Mouse (Mus musculus): ENCODE measurements around the gene Lrrc19.
"Not testable (repeated sequence)": the region's sequence is repeated elsewhere in the genome, so short reads cannot be mapped to it uniquely, and the experiment has no call there.

Gene Lrrc19

GRCm38 (mm10) chr4:94649920-94650319 is at the start of gene Lrrc19:
Gene Lrrc19, minus strand, starts transcription at chr4:94650144.
- in situ Hi-C loops (cut with MseI, MboI), result no loop called here

- in situ Hi-C loops (cut with MseI, MboI), result no loop called here
Observed at GRCm38 (mm10) chr4:94696368-94696767, 46.4 kb upstream of the Lrrc19 start.

- in situ Hi-C loops (cut with MseI, MboI), result no loop called here
Observed at GRCm38 (mm10) chr4:94692175-94692574, 42.2 kb upstream of the Lrrc19 start.

GRCm38 (mm10) chr4:94691078-94691477 is 41.1 kb upstream of the Lrrc19 start:
- in situ Hi-C loops (cut with MseI, MboI), result no loop called here

GRCm38 (mm10) chr4:94689804-94690203 is 39.9 kb upstream of the Lrrc19 start:
- in situ Hi-C loops (cut with MseI, MboI), result not testable (repeated sequence)

- in situ Hi-C loops (cut with MseI, MboI), result no loop called here
Observed at GRCm38 (mm10) chr4:94683305-94683704, 33.4 kb upstream of the Lrrc19 start.

- in situ Hi-C loops (cut with MseI, MboI), result no loop called here
Observed at GRCm38 (mm10) chr4:94682029-94682428, 32.1 kb upstream of the Lrrc19 start.

GRCm38 (mm10) chr4:94681181-94681580 is 31.2 kb upstream of the Lrrc19 start:
- in situ Hi-C loops (cut with MseI, MboI), result no loop called here

- in situ Hi-C loops (cut with MseI, MboI), result no loop called here
Observed at GRCm38 (mm10) chr4:94680662-94681061, 30.7 kb upstream of the Lrrc19 start.

- in situ Hi-C loops (cut with MseI, MboI), result loop anchor here in 1 of 2 experiments (5.0 kb wide), 1 partner anchor 233 kb away; no protein-coding TSS in a partner anchor
Observed at GRCm38 (mm10) chr4:94669718-94670117, 19.8 kb upstream of the Lrrc19 start.

GRCm38 (mm10) chr4:94650426-94651175 is 657 bp upstream of the Lrrc19 start:
- in situ Hi-C loops (cut with MseI, MboI), result not testable (repeated sequence)

GRCm38 (mm10) chr4:94643141-94643540 is 6.8 kb downstream of the Lrrc19 start:
- in situ Hi-C loops (cut with MseI, MboI), result no loop called here

- in situ Hi-C loops (cut with MseI, MboI), result no loop called here
Observed at GRCm38 (mm10) chr4:94620077-94620476, 29.9 kb downstream of the Lrrc19 start.

GRCm38 (mm10) chr4:94614627-94615006 is 35.3 kb downstream of the Lrrc19 start:
- in situ Hi-C loops (cut with MseI, MboI), result no loop called here

GRCm38 (mm10) chr4:94613972-94614626 is 35.8 kb downstream of the Lrrc19 start, which contains the start of gene Ift74:
Gene Ift74, plus strand, starts transcription at chr4:94614491.
- in situ Hi-C loops (cut with MseI, MboI), result no loop called here

GRCm38 (mm10) chr4:94610339-94610738 is 39.6 kb downstream of the Lrrc19 start:
- in situ Hi-C loops (cut with MseI, MboI), result no loop called here

- in situ Hi-C loops (cut with MseI, MboI), result no loop called here
Observed at GRCm38 (mm10) chr4:94605591-94605990, 44.4 kb downstream of the Lrrc19 start.

GRCm38 (mm10) chr4:94604452-94605019 is 45.4 kb downstream of the Lrrc19 start:
- in situ Hi-C loops (cut with MseI, MboI), result no loop called here

GRCm38 (mm10) chr4:94603031-94603629 is 46.8 kb downstream of the Lrrc19 start, which contains the start of gene Plaa:
Gene Plaa, minus strand, starts transcription at chr4:94603244.
- in situ Hi-C loops (cut with MseI, MboI), result no loop called here

GRCm38 (mm10) chr4:94602496-94603030 is 47.4 kb downstream of the Lrrc19 start:
- in situ Hi-C loops (cut with MseI, MboI), result no loop called here

GRCm38 (mm10) chr4:94601395-94601794 is 48.5 kb downstream of the Lrrc19 start:
- in situ Hi-C loops (cut with MseI, MboI), result no loop called here

GRCm38 (mm10) chr4:94592709-94593108 is 57.2 kb downstream of the Lrrc19 start:
- in situ Hi-C loops (cut with MseI, MboI), result no loop called here

Measured in mouse trophoblast stem cell (cell line).